Mouse (Mus musculus) stomach, postnatal 0 days (tissue): ENCODE measurements around the gene Necap2. TPM values are rescaled to one million over a fixed set of nuclear protein-coding genes. Genes with fewer than 3 reads are reported as not detected.

Experiments
- ATAC-seq: fragments of 200-750 bp; cut with Nextera tagmentation; 2 replicates; pipeline ENCODE4 v1.8.0; 2017; ENCODE audit not compliant: low FRiP score, low TSS enrichment
- DNase-seq: peaks from one replicate; pipeline ENCODE4 v3.0.0-alpha.2; 2016; ENCODE audit warnings: low spot score
- H3K27ac ChIP-seq: fragments of 300-500 bp; sonication (generic); replicated peaks from 2 replicates; pipeline ENCODE4 v1.5.1; 2014; ENCODE audit warnings: mild to moderate bottlenecking, control low read depth
- H3K27me3 ChIP-seq: fragments of 300-500 bp; sonication (generic); 2 replicates; pipeline ENCODE4 v1.6.1; 2014; ENCODE audit warnings: low read length; ENCODE audit not compliant: control insufficient read depth, insufficient read depth
- H3K36me3 ChIP-seq: fragments of 300-500 bp; sonication (generic); 2 replicates; pipeline ENCODE4 v1.6.1; 2014; ENCODE audit warnings: low read length, mixed read lengths; ENCODE audit not compliant: control insufficient read depth, insufficient read depth
- H3K4me1 ChIP-seq: fragments of 300-500 bp; sonication (generic); replicated peaks from 2 replicates; pipeline ENCODE4 v1.6.1; 2014; ENCODE audit warnings: antibody characterized with exemption; ENCODE audit not compliant: control insufficient read depth, insufficient read depth
- H3K4me2 ChIP-seq: fragments of 300-500 bp; sonication (generic); replicated peaks from 2 replicates; pipeline ENCODE4 v1.6.1; 2014; ENCODE audit warnings: low read depth, mild to moderate bottlenecking, control low read depth, moderate library complexity
- H3K4me3 ChIP-seq: fragments of 300-500 bp; sonication (generic); 2 replicates; pipeline ENCODE4 v1.5.1; 2014; ENCODE audit warnings: low read depth, low read length, control low read depth
- H3K9ac ChIP-seq: fragments of 300-500 bp; sonication (generic); 2 replicates; pipeline ENCODE4 v1.6.1; 2014; ENCODE audit warnings: mild to moderate bottlenecking, low read length, control low read depth, mixed read lengths
- H3K9me3 ChIP-seq: fragments of 300-500 bp; sonication (generic); 2 replicates; pipeline ENCODE4 v1.6.1; 2016; ENCODE audit warnings: low read length; ENCODE audit not compliant: control insufficient read depth
- CTCF ChIP-seq: IDR thresholded peaks from 2 replicates; pipeline ENCODE4 v1.5.1; 2016; ENCODE audit warnings: antibody characterized with exemption, low read depth, mild to moderate bottlenecking, moderate library complexity
- EP300 ChIP-seq: optimal IDR thresholded peaks from 2 replicates; pipeline ENCODE3; 2016; ENCODE audit warnings: antibody characterized with exemption
- WGBS: fragments of 180-500 bp; shearing (Covaris S2); extraction: QIAGEN DNeasy Blood & Tissue Kit; methylation state at CpG from one replicate; pipeline ENCODE4 v1.1.7; 2014; 5-methylcytosine and 5-hydroxymethylcytosine counted together
- polyA plus RNA-seq: library from polyadenylated mRNA; unstranded; fragments of >200 nt; fragmentation: Nextera tagmentation; extraction: Ambion mirVana; gene quantifications from 2 replicates; pipeline ENCODE4 v1.2.1, GENCODE M21; 2015

Necap2 gene
- polyA plus RNA-seq, 1 experiment from 2014 or later, result 77.7 TPM

GRCm38 (mm10) chr4:141099956-141100355, 21.8 kb upstream of the Necap2 start:
- Histone ChIP-seq H3K4me2 (no peak overlapping the region), H3K4me1 (no peaks in the 10 kb centered on the region), H3K27me3 (no peaks in the 10 kb centered on the region), H3K9me3 (no peaks in the 10 kb centered on the region), H3K36me3 (no peaks in the 10 kb centered on the region), H3K9ac (no peak overlapping the region), H3K27ac (no peak overlapping the region), H3K4me3 (no peak overlapping the region)
- no peak for TF ChIP-seq CTCF
- TF ChIP-seq EP300, result no peak
- no peak for DNase-seq
- WGBS, result 65% methylated on average over 5 of the region's 5 CpGs
- no peak for ATAC-seq

- Histone ChIP-seq H3K36me3 (no peaks in the 10 kb centered on the region), H3K9me3 (no peaks in the 10 kb centered on the region), H3K4me3 (no peak overlapping the region), H3K27me3 (no peaks in the 10 kb centered on the region), H3K4me2 (no peak overlapping the region), H3K4me1 (no peaks in the 10 kb centered on the region), H3K27ac (no peak overlapping the region), H3K9ac (no peak overlapping the region)
- WGBS, result 69% methylated on average over 4 of the region's 4 CpGs
- ATAC-seq, result no peak
- no peak for DNase-seq
- TF ChIP-seq CTCF, result no peak
- TF ChIP-seq EP300, result no peak
Measured at GRCm38 (mm10) chr4:141098935-141099334, 20.8 kb upstream of the Necap2 start.

- ATAC-seq, result no peak
- no peak for DNase-seq
- TF ChIP-seq CTCF, result no peak
- no peak for TF ChIP-seq EP300
Measured at GRCm38 (mm10) chr4:141096710-141097109, 18.6 kb upstream of the Necap2 start.

GRCm38 (mm10) chr4:141095016-141095415, 16.9 kb upstream of the Necap2 start:
- TF ChIP-seq EP300 (no peak), CTCF (no peak)
- ATAC-seq (peak; percentile 42; the same call in 1 of the 2 replicates), DNase-seq (no peak)
- Histone ChIP-seq H3K4me3 (no peak overlapping the region), H3K9me3 (no peaks in the 10 kb centered on the region), H3K4me2 (no peak overlapping the region), H3K27ac (no peak overlapping the region), H3K9ac (no peak overlapping the region), H3K36me3 (no peaks in the 10 kb centered on the region), H3K27me3 (no peaks in the 10 kb centered on the region), H3K4me1 (no peaks in the 10 kb centered on the region)
- WGBS, result 79% methylated on average over 10 of the region's 10 CpGs

More at GRCm38 (mm10) chr4:141096710-141097109, 18.6 kb upstream of the Necap2 start:
- H3K27me3 ChIP-seq, result no peaks in the 10 kb centered on the region
- H3K9ac ChIP-seq, result no peak overlapping the region
- no peak overlapping the region for H3K27ac ChIP-seq
- no peak overlapping the region for H3K4me2 ChIP-seq
- WGBS, result 22% methylated on average over 9 of the region's 9 CpGs
- no peaks in the 10 kb centered on the region for H3K9me3 ChIP-seq
- no peaks in the 10 kb centered on the region for H3K4me1 ChIP-seq
- no peak overlapping the region for H3K4me3 ChIP-seq
- no peaks in the 10 kb centered on the region for H3K36me3 ChIP-seq

GRCm38 (mm10) chr4:141088714-141089113, 10.6 kb upstream of the Necap2 start:
- 0 out of 2 replicates have a peak, but pooled peaks have one; percentile 37 for ATAC-seq
- DNase-seq, result no peak
- Histone ChIP-seq H3K4me1 (no peaks in the 10 kb centered on the region), H3K9me3 (no peaks in the 10 kb centered on the region), H3K27ac (no peak overlapping the region), H3K4me2 (no peak overlapping the region), H3K9ac (no peak overlapping the region), H3K36me3 (no peaks in the 10 kb centered on the region), H3K27me3 (no peaks in the 10 kb centered on the region), H3K4me3 (no peak overlapping the region)
- WGBS, result 52% methylated on average over 9 of the region's 9 CpGs
- TF ChIP-seq CTCF (no peak), EP300 (no peak)

- WGBS, result 80% methylated on average over 6 of the region's 6 CpGs
Measured at GRCm38 (mm10) chr4:141088033-141088432, 9.9 kb upstream of the Necap2 start, which contains the start of gene Spata21. TSS of gene Spata21 (plus strand) at chr4:141088333.

More at GRCm38 (mm10) chr4:141088033-141088432, 9.9 kb upstream of the Necap2 start, which contains the start of gene Spata21:
- Histone ChIP-seq H3K36me3 (no peaks in the 10 kb centered on the region), H3K4me3 (no peak within 1 kb of the TSS), H3K4me1 (no peaks in the 10 kb centered on the region), H3K27me3 (no peaks in the 10 kb centered on the region), H3K9me3 (no peaks in the 10 kb centered on the region), H3K27ac (no peak within 1 kb of the TSS), H3K9ac (no peak within 1 kb of the TSS), H3K4me2 (no peak within 1 kb of the TSS)
- TF ChIP-seq EP300, result no peak
- no peak for TF ChIP-seq CTCF
- no peak for DNase-seq
- no peak for ATAC-seq
